Mouse (Mus musculus): ENCODE measurements around the gene BC052040. TPM values are rescaled to one million over a fixed set of nuclear protein-coding genes. Genes with fewer than 3 reads are reported as not detected.

BC052040 gene
- polyA plus RNA-seq, 1 experiment: 8.5 TPM

GRCm38 (mm10) chr2:115628471-115628870, 47.0 kb downstream of the BC052040 start:
- Histone ChIP-seq H3K4me1 (ENCODE audit: control insufficient read depth, insufficient read depth, low read length) (no peaks in the 10 kb centered on the region), H3K27ac (ENCODE audit: insufficient read depth, low read length) (no peak overlapping the region), H3K4me3 (ENCODE audit: insufficient read depth, low read length) (no peak overlapping the region)
- no peak for TF ChIP-seq CTCF (IDR thresholded peaks at IDR 0.05; ENCODE audit: borderline replicate concordance, insufficient read depth, low read length)
- no peak for TF ChIP-seq POLR2A (IDR thresholded peaks at IDR 0.05; ENCODE audit: low read depth, low read length)

GRCm38 (mm10) chr2:115631031-115631434, 49.5 kb downstream of the BC052040 start:
- Histone ChIP-seq H3K27ac (ENCODE audit: insufficient read depth, low read length) (no peak overlapping the region), H3K4me1 (ENCODE audit: control insufficient read depth, insufficient read depth, low read length) (no peaks in the 10 kb centered on the region), H3K4me3 (ENCODE audit: insufficient read depth, low read length) (no peak overlapping the region)
- TF ChIP-seq CTCF (IDR thresholded peaks at IDR 0.05; ENCODE audit: borderline replicate concordance, insufficient read depth, low read length): no peak
- TF ChIP-seq POLR2A (IDR thresholded peaks at IDR 0.05; ENCODE audit: low read depth, low read length): no peak

- TF ChIP-seq CTCF (IDR thresholded peaks at IDR 0.05; ENCODE audit: borderline replicate concordance, insufficient read depth, low read length) (no peak), POLR2A (IDR thresholded peaks at IDR 0.05; ENCODE audit: low read depth, low read length) (no peak)
Measured at GRCm38 (mm10) chr2:115631826-115632225, 50.3 kb downstream of the BC052040 start.

GRCm38 (mm10) chr2:115650203-115650602, 68.7 kb downstream of the BC052040 start:
- no peak for TF ChIP-seq POLR2A (IDR thresholded peaks at IDR 0.05; ENCODE audit: low read depth, low read length)
- TF ChIP-seq CTCF (IDR thresholded peaks at IDR 0.05; ENCODE audit: borderline replicate concordance, insufficient read depth, low read length): no peak
- Histone ChIP-seq H3K4me1 (ENCODE audit: control insufficient read depth, insufficient read depth, low read length) (peaks cover 3% of the 10 kb centered on the region; the same call in 1 of the 2 replicates), H3K27ac (ENCODE audit: insufficient read depth, low read length) (no peak overlapping the region), H3K4me3 (ENCODE audit: insufficient read depth, low read length) (no peak overlapping the region)

More at GRCm38 (mm10) chr2:115631826-115632225, 50.3 kb downstream of the BC052040 start:
- Histone ChIP-seq H3K4me3 (ENCODE audit: insufficient read depth, low read length) (no peak overlapping the region), H3K4me1 (ENCODE audit: control insufficient read depth, insufficient read depth, low read length) (no peaks in the 10 kb centered on the region), H3K27ac (ENCODE audit: insufficient read depth, low read length) (no peak overlapping the region)

GRCm38 (mm10) chr2:115659712-115660111, 78.2 kb downstream of the BC052040 start:
- Histone ChIP-seq H3K4me3 (ENCODE audit: insufficient read depth, low read length) (no peak overlapping the region), H3K4me1 (ENCODE audit: control insufficient read depth, insufficient read depth, low read length) (0 out of 2 replicates have a peak, but pooled peaks cover 4% of the 10 kb centered on the region), H3K27ac (ENCODE audit: insufficient read depth, low read length) (no peak overlapping the region)
- no peak for TF ChIP-seq POLR2A (IDR thresholded peaks at IDR 0.05; ENCODE audit: low read depth, low read length)
- no peak for TF ChIP-seq CTCF (IDR thresholded peaks at IDR 0.05; ENCODE audit: borderline replicate concordance, insufficient read depth, low read length)

GRCm38 (mm10) chr2:115660213-115661120, 79.0 kb downstream of the BC052040 start:
- no peak overlapping the region for H3K27ac ChIP-seq (ENCODE audit: insufficient read depth, low read length)
- TF ChIP-seq CTCF (IDR thresholded peaks at IDR 0.05; ENCODE audit: borderline replicate concordance, insufficient read depth, low read length) (no peak), POLR2A (IDR thresholded peaks at IDR 0.05; ENCODE audit: low read depth, low read length) (no peak)

GRCm38 (mm10) chr2:115667516-115667915, 86.0 kb downstream of the BC052040 start:
- TF ChIP-seq POLR2A (IDR thresholded peaks at IDR 0.05; ENCODE audit: low read depth, low read length) (no peak), CTCF (IDR thresholded peaks at IDR 0.05; ENCODE audit: borderline replicate concordance, insufficient read depth, low read length) (no peak)
- H3K27ac ChIP-seq (ENCODE audit: insufficient read depth, low read length): no peak overlapping the region
- no peak overlapping the region for H3K4me3 ChIP-seq (ENCODE audit: insufficient read depth, low read length)
- H3K4me1 ChIP-seq (ENCODE audit: control insufficient read depth, insufficient read depth, low read length): no peaks in the 10 kb centered on the region

More at GRCm38 (mm10) chr2:115660213-115661120, 79.0 kb downstream of the BC052040 start:
- Histone ChIP-seq H3K4me1 (ENCODE audit: control insufficient read depth, insufficient read depth, low read length) (0 out of 2 replicates have a peak, but pooled peaks cover 4% of the 10 kb centered on the region), H3K4me3 (ENCODE audit: insufficient read depth, low read length) (no peak overlapping the region)

GRCm38 (mm10) chr2:115673054-115673660, 91.6 kb downstream of the BC052040 start:
- no peak overlapping the region for H3K27ac ChIP-seq (ENCODE audit: insufficient read depth, low read length)
- TF ChIP-seq POLR2A (IDR thresholded peaks at IDR 0.05; ENCODE audit: low read depth, low read length) (no peak), CTCF (IDR thresholded peaks at IDR 0.05; ENCODE audit: borderline replicate concordance, insufficient read depth, low read length) (no peak)
- no peak overlapping the region for H3K4me3 ChIP-seq (ENCODE audit: insufficient read depth, low read length)
- H3K4me1 ChIP-seq (ENCODE audit: control insufficient read depth, insufficient read depth, low read length): no peaks in the 10 kb centered on the region

GRCm38 (mm10) chr2:115678786-115679185, 97.3 kb downstream of the BC052040 start:
- no peak overlapping the region for H3K27ac ChIP-seq (ENCODE audit: insufficient read depth, low read length)
- TF ChIP-seq CTCF (IDR thresholded peaks at IDR 0.05; ENCODE audit: borderline replicate concordance, insufficient read depth, low read length): no peak
- TF ChIP-seq POLR2A (IDR thresholded peaks at IDR 0.05; ENCODE audit: low read depth, low read length): no peak
- no peak overlapping the region for H3K4me3 ChIP-seq (ENCODE audit: insufficient read depth, low read length)
- no peaks in the 10 kb centered on the region for H3K4me1 ChIP-seq (ENCODE audit: control insufficient read depth, insufficient read depth, low read length)

GRCm38 (mm10) chr2:115685250-115685649, 103.7 kb downstream of the BC052040 start:
- Histone ChIP-seq H3K4me1 (ENCODE audit: control insufficient read depth, insufficient read depth, low read length) (no peaks in the 10 kb centered on the region), H3K4me3 (ENCODE audit: insufficient read depth, low read length) (no peak overlapping the region), H3K27ac (ENCODE audit: insufficient read depth, low read length) (no peak overlapping the region)
- TF ChIP-seq POLR2A (IDR thresholded peaks at IDR 0.05; ENCODE audit: low read depth, low read length) (no peak), CTCF (IDR thresholded peaks at IDR 0.05; ENCODE audit: borderline replicate concordance, insufficient read depth, low read length) (no peak)

All from embryonic fibroblast, embryonic 13.5 days (primary cell).